Mouse (Mus musculus) lung, adult 2 months (tissue): ENCODE data around the gene Ccdc173.

Experiments
- CTCF ChIP-seq: fragments of 200-500 bp; IDR thresholded peaks from 2 replicates; pipeline ENCODE4 v1.5.1; 2011; ENCODE audit warnings: mild to moderate bottlenecking, low read length, control low read depth; ENCODE audit not compliant: insufficient read depth
- POLR2A ChIP-seq: fragments of 200-500 bp; IDR thresholded peaks from 2 replicates; pipeline ENCODE4 v1.6.1; 2011; ENCODE audit warnings: low read depth, mild to moderate bottlenecking, control low read depth, low read length, borderline replicate concordance; ENCODE audit errors: extremely low read depth

DNA sequence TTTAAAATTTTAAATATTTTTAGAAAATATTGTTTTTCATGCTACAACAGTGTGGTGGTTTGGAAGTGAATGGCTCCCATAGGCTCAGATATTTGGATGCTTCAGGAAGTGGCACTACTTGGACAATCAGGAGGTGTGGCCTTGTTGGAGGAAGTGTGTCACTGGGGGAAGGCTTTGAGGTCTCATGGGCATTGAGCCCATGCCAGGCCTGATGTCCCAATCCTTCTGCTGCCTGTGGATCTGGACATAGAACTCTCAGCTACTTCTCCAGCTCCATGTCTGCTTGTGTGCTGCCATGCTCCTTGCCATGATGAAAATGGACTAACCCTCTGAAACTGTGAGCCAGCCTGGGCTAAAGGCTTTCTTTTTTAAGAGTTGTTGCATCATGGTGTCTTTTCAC is 49.3 kb upstream of the Ccdc173 start:
- TF ChIP-seq POLR2A = no peak
- TF ChIP-seq CTCF = no peak
